Mouse (Mus musculus) lung, embryonic 15.5 days (tissue): ENCODE data around the gene Fam78b. TPM values are rescaled to one million over a fixed set of nuclear protein-coding genes. Genes with fewer than 3 reads are reported as not detected.

Experiments
- ATAC-seq: fragments of 200-750 bp; cut with Nextera tagmentation; 2 replicates; pipeline ENCODE4 v1.8.0; 2017; ENCODE audit warnings: moderate number of reproducible peaks, borderline replicate concordance; ENCODE audit not compliant: low FRiP score, low TSS enrichment; ENCODE audit errors: extremely low read depth
- H3K27ac ChIP-seq: fragments of 300-500 bp; sonication (generic); 2 replicates; pipeline ENCODE4 v1.5.1; 2015; ENCODE audit warnings: moderate library complexity, mild to moderate bottlenecking, inconsistent platforms
- H3K27me3 ChIP-seq: fragments of 300-500 bp; sonication (generic); 2 replicates; pipeline ENCODE4 v1.6.1; 2015; ENCODE audit warnings: inconsistent platforms
- H3K36me3 ChIP-seq: fragments of 300-500 bp; sonication (generic); 2 replicates; pipeline ENCODE4 v1.6.1; 2015; ENCODE audit warnings: inconsistent platforms
- H3K4me1 ChIP-seq: fragments of 300-500 bp; sonication (generic); 2 replicates; pipeline ENCODE4 v1.6.1; 2015; ENCODE audit warnings: inconsistent platforms
- H3K4me2 ChIP-seq: fragments of 300-500 bp; sonication (generic); 2 replicates; pipeline ENCODE4 v1.6.1; 2015; ENCODE audit warnings: inconsistent platforms, mild to moderate bottlenecking, moderate library complexity
- H3K4me3 ChIP-seq: fragments of 300-500 bp; sonication (generic); 2 replicates; pipeline ENCODE4 v1.5.1; 2015; ENCODE audit warnings: mild to moderate bottlenecking, inconsistent platforms
- H3K9ac ChIP-seq: fragments of 300-500 bp; sonication (generic); 2 replicates; pipeline ENCODE4 v1.6.1; 2015; ENCODE audit warnings: inconsistent platforms
- H3K9me3 ChIP-seq: fragments of 300-500 bp; sonication (generic); 2 replicates; pipeline ENCODE4 v1.6.1; 2016; ENCODE audit warnings: inconsistent platforms
- WGBS: fragments of 180-500 bp; shearing (Covaris S2); methylation state at CpG from one replicate; pipeline ENCODE4 v1.1.7; 2015; 5-methylcytosine and 5-hydroxymethylcytosine counted together
- polyA plus RNA-seq: library from polyadenylated mRNA; unstranded; fragments of >200 nt; fragmentation: Nextera tagmentation; extraction: Ambion mirVana; gene quantifications from 2 replicates; pipeline ENCODE4 v1.2.1, GENCODE M21; 2015

The Fam78b gene
- polyA plus RNA-seq, 1 experiment from 2014 or later = 0.55 TPM

DNA sequence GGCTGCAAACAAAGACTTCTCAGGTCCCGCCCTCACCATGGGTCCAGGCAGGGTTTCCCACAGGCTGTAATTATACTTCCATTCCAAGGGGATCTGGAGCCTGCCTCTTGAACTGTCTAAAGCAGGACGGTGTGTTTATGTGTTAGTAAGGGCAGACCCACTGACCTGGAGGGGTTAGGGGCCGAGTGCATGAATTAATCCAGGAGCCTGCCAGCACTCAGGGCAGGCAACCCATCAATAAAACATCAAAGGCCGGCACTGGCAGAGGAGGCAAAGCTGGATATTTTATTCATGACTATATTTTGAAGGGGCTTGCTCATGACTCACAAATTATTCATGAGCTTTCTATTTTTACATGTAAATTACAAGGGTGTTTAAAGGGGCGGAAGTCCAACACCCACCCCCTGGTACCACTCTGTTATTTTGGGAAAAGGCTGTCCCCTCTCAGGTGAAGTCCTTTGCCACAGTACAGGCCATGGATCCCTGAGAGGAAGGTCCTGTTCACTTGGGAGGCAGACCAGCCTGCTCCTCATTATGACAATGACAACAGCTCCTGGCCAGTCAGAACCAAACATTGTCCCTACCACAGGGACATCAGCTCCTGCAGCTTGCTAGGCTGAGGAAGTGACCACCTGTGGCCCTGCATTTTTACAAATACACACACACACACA, 103.9 kb downstream of the Fam78b start:
- Histone ChIP-seq H3K4me2 (no peak overlapping the region), H3K27me3 (no peaks in the 10 kb centered on the region), H3K4me3 (no peak overlapping the region), H3K4me1 (no peaks in the 10 kb centered on the region), H3K27ac (no peak overlapping the region), H3K9me3 (no peaks in the 10 kb centered on the region), H3K9ac (no peak overlapping the region), H3K36me3 (no peaks in the 10 kb centered on the region)
- WGBS = 38% methylated on average over 5 of the region's 5 CpGs
- no peak for ATAC-seq

DNA sequence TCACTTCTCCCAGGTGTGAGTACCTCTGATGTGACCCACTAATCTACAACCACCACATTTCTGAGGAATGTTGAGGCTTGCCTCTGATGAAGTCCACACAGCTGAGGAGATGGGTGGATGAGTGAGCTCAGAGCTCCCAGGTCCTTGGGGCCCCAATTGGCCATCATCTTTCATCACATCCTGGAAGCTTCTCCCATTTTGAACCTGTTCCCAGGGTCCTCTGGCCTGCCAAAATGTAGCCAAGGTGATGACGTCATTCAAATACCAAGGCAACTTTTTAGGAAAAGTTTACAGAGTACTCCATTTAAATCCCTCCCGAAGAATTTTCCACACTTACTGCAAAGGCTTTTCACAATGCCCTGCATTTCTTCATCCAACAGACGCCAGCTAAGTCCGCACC, 104.7 kb downstream of the Fam78b start:
- ATAC-seq = no peak
- Histone ChIP-seq H3K4me2 (no peak overlapping the region), H3K4me1 (no peaks in the 10 kb centered on the region), H3K4me3 (no peak overlapping the region), H3K9me3 (no peaks in the 10 kb centered on the region), H3K27ac (no peak overlapping the region), H3K27me3 (no peaks in the 10 kb centered on the region), H3K9ac (no peak overlapping the region), H3K36me3 (no peaks in the 10 kb centered on the region)
- 71% methylated on average over 4 of the region's 4 CpGs for WGBS

DNA sequence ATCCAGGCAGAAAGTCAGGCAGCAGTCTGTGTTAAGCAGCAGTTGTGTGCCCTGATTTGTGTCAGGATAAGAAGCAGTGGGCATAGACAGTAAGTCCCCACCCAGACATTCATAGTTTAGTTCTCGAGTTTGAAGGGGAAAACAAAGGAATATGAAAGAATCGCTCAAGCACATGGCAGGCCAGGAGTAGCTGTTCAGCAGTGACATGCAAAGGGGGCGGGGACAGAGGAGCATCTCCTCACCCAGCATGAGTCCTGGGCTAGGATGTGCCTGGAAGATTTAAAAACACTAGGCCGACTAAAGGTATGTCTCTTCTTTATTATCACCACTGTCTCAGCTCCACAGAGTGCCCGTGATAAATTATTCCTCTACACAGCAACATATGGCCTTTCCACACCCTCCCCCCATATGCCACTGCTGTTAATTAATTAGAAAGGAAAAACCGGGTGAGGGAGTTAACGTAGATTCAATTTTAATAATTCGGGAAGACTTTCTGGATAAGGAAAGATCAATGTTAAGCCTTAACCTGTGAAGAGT, 107.8 kb downstream of the Fam78b start:
- no peaks in the 10 kb centered on the region for H3K36me3 ChIP-seq
- H3K9me3 ChIP-seq = no peaks in the 10 kb centered on the region
- no peak overlapping the region for H3K4me3 ChIP-seq
- H3K27me3 ChIP-seq = no peaks in the 10 kb centered on the region
- ATAC-seq = no peak
- 77% methylated on average over 8 of the region's 8 CpGs for WGBS
- H3K27ac ChIP-seq = no peak overlapping the region
- no peak overlapping the region for H3K4me2 ChIP-seq
- no peaks in the 10 kb centered on the region for H3K4me1 ChIP-seq
- no peak overlapping the region for H3K9ac ChIP-seq

DNA sequence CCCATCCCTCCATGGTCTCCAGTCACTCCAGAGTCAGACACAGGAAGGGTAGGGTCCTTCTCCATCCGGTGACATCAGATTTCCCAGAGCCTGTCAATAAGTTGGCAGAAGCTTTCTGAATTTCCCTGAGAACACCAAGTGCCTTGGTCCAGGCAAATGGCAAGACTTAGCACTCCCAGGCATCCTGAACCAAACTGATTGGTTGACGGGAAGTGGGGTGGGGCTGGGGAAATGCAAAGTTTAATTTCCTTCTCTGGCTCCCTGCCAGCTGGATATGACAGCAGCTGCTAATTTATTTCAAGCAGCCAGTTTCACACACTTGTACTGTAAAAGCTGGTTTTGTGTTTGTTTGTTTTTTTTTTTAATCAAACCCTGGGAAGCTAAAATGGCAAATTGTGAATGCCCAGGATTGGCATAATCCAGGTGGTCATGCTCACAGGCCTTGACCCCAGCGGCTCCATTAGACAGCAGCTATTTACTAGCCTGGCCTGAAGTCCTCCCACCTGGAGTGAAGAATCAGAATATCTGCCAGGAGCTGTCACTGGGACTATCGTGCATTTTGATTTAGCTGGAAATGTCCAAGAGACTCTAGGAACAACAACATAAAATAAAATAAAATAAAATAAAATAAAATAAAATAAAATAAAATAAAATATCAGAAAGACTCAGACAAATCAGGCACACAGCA, 113.3 kb downstream of the Fam78b start:
- Histone ChIP-seq H3K36me3 (no peaks in the 10 kb centered on the region), H3K4me1 (no peaks in the 10 kb centered on the region), H3K9me3 (no peaks in the 10 kb centered on the region), H3K4me3 (no peak overlapping the region), H3K27me3 (no peaks in the 10 kb centered on the region), H3K27ac (no peak overlapping the region), H3K9ac (no peak overlapping the region), H3K4me2 (no peak overlapping the region)
- no peak for ATAC-seq
- WGBS = 41% methylated on average over 4 of the region's 4 CpGs

DNA sequence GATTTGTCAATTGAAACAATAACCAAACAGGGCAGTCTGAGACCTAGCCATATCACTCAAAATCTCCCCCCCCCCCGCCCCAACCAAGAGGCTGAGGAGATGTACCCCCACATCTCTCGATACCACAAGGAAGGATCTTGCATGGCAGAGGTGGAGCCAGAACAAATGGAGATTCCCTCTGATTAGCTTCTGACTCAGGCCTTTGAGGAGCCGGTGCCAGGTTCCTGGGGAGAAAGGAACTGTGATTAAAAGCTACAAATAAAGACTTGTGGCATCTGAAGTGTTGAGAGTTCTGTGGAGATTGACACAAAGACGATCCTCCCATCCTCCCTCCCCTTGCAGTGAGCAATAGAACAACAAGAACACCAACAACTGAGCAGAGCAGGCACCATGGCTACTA, 113.9 kb downstream of the Fam78b start:
- no peaks in the 10 kb centered on the region for H3K36me3 ChIP-seq
- WGBS = 10% methylated on average over 4 of the region's 4 CpGs
- H3K9me3 ChIP-seq = no peaks in the 10 kb centered on the region
- no peak overlapping the region for H3K27ac ChIP-seq
- no peak overlapping the region for H3K9ac ChIP-seq
- ATAC-seq = no peak
- no peak overlapping the region for H3K4me3 ChIP-seq
- no peaks in the 10 kb centered on the region for H3K4me1 ChIP-seq
- H3K27me3 ChIP-seq = no peaks in the 10 kb centered on the region
- H3K4me2 ChIP-seq = no peak overlapping the region

DNA sequence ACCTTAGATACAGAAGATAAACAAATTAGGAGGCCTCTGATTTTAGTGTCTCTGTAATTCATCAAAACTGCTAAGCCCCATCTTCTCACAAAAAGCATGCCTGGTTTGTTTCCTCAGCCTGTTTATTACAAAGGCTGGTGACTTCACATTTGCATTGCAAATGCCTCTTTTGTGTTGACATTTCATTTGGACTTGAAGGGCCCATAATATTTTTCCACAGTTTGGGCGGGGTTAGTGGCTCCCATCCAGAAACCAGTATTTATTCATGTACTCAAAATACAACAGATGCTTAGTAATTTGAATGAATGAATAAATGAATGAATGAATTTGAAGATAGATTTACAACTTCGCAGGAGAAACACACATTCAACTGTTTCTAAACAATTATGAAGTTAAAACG, 115.5 kb downstream of the Fam78b start:
- Histone ChIP-seq H3K27ac (no peak overlapping the region), H3K9me3 (no peaks in the 10 kb centered on the region), H3K36me3 (no peaks in the 10 kb centered on the region), H3K4me1 (no peaks in the 10 kb centered on the region), H3K9ac (no peak overlapping the region), H3K4me3 (no peak overlapping the region), H3K4me2 (no peak overlapping the region), H3K27me3 (no peaks in the 10 kb centered on the region)
- ATAC-seq = no peak
- WGBS = 56% methylated on average over 3 of the region's 3 CpGs

DNA sequence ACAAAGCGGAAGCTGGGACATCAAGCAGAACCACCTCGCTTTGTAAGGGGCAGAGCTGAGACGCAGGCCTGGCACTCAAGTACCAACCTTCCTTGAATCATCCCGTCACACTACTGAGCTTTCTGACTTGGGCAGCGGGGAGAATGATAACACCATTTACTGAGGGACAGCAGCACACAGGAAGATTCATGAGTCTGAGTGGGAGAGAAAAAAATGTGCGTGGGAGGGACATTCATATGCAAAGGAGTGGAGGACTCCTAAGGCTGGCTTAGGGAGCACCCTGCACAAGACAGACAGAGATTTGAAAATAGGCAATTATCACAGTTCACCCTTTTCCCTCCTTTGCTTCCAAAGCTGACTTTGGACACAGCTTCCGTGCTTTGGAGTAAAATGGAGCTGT, 117.8 kb downstream of the Fam78b start:
- Histone ChIP-seq H3K4me2 (no peak overlapping the region), H3K36me3 (no peaks in the 10 kb centered on the region), H3K4me3 (no peak overlapping the region), H3K27ac (no peak overlapping the region), H3K27me3 (no peaks in the 10 kb centered on the region), H3K4me1 (no peaks in the 10 kb centered on the region), H3K9ac (no peak overlapping the region), H3K9me3 (no peaks in the 10 kb centered on the region)
- no peak for ATAC-seq
- WGBS = 68% methylated on average over 7 of the region's 7 CpGs

DNA sequence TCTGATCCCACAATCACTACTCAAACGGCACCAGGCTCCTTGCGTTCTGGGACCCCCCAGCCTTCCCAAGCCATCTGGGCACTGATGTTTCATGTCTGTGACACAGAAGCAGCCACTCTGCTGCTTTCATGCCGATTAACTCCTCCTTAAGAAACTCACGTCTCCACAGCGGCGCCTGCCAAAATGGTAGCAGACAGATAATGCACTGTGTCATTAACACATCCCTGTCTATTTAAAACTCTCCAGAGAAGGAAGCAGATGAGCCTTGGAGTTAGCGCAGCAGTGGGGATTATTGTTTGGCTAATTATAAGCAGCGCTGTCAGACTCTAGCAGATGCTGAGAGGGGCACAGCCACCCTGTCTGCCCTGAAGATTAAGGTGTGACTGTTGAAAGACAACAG, 118.2 kb downstream of the Fam78b start:
- WGBS = 63% methylated on average over 8 of the region's 8 CpGs
- no peak overlapping the region for H3K27ac ChIP-seq
- H3K36me3 ChIP-seq = no peaks in the 10 kb centered on the region
- H3K27me3 ChIP-seq = no peaks in the 10 kb centered on the region
- H3K4me3 ChIP-seq = no peak overlapping the region
- no peak for ATAC-seq
- H3K4me1 ChIP-seq = no peaks in the 10 kb centered on the region
- H3K9me3 ChIP-seq = no peaks in the 10 kb centered on the region
- no peak overlapping the region for H3K9ac ChIP-seq
- H3K4me2 ChIP-seq = no peak overlapping the region

DNA sequence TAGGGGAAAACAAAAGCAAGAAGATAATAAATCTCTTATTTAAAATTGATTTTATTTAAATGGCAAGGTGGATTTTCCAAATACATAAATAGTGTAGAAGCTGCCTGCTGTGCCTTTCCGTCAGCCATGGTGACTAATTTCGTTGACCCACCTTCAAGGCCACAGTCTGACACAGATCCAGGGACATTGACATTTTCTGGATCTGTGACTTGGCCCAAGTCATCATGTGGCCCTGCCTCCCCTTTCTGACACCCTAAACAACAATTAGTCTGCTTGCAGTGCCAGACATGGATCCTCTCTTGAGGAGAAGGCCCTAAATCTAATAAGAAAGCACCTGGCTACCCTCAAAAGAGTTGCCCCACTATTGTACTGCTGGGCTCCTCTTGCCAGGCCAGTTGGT, 121.2 kb downstream of the Fam78b start:
- Histone ChIP-seq H3K4me2 (no peak overlapping the region), H3K9me3 (no peaks in the 10 kb centered on the region), H3K27ac (no peak overlapping the region), H3K4me3 (no peak overlapping the region), H3K4me1 (no peaks in the 10 kb centered on the region), H3K27me3 (no peaks in the 10 kb centered on the region), H3K9ac (no peak overlapping the region), H3K36me3 (no peaks in the 10 kb centered on the region)
- no peak for ATAC-seq
- WGBS = 83% methylated on average over 2 of the region's 2 CpGs

DNA sequence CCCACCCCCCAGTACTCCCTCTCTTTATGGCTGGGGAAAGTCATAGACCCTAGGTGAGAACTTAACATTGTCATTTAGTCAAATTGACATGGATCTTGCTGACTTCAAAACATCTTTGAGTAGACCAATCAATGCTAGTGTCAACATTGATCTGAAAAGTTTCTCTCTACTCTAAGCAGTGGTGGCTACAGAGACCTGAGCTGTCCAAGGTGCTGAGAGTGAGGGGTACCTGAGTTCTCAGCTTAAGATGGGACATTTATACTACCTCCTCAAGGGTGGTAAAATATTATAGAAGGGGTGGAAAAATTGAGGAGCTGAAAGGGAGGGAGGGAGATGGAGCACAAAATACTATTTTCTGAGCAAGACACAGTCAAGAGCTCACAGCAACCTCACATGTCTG, 122.3 kb downstream of the Fam78b start:
- H3K4me3 ChIP-seq = no peak overlapping the region
- H3K4me2 ChIP-seq = no peak overlapping the region
- H3K4me1 ChIP-seq = no peaks in the 10 kb centered on the region
- no peaks in the 10 kb centered on the region for H3K36me3 ChIP-seq
- no peak overlapping the region for H3K27ac ChIP-seq
- H3K27me3 ChIP-seq = no peaks in the 10 kb centered on the region
- no peak for ATAC-seq
- H3K9me3 ChIP-seq = no peaks in the 10 kb centered on the region
- H3K9ac ChIP-seq = no peak overlapping the region

DNA sequence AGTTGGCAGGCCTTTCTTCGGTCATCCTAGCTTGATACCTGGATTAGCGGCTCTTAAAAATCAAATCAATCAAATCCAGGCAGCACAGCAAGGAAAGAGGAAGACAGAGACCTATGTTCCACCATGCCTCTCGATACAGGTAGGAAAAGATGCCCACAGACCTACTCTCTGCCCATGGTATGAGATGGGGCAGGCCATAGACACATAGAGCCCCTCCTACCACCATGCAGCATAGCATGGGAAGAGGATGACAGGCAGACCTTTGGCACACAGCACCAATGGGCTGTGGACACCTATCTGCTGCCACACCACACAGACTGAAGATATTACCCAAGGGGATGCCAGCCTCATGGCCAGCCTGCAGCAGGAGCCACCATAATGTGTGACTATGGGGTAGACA, 124.7 kb downstream of the Fam78b start:
- no peak overlapping the region for H3K27ac ChIP-seq
- no peaks in the 10 kb centered on the region for H3K4me1 ChIP-seq
- H3K4me3 ChIP-seq = no peak overlapping the region
- H3K27me3 ChIP-seq = no peaks in the 10 kb centered on the region
- no peak overlapping the region for H3K9ac ChIP-seq
- no peak overlapping the region for H3K4me2 ChIP-seq
- no peak for ATAC-seq
- no peaks in the 10 kb centered on the region for H3K9me3 ChIP-seq
- no peaks in the 10 kb centered on the region for H3K36me3 ChIP-seq
- 58% methylated on average over 3 of the region's 3 CpGs for WGBS

DNA sequence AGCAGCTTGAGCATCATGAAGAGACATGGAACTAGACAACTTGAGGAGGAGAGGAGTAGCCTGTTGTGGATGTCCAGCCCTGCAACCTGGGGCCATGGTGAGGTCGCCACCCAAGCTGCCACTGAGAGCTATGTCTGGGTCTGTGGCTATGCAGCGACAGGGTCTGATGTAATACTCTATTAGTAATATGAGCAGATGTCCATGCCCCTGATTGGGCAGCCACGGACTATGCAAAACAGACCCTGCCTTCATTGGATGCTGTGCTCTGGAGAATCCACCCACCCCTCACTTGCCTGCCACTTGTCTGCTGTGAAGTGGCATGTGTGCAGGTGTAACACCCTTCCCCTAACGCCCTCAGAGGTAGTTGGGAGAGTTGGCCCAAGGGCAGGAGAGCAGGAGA, 125.1 kb downstream of the Fam78b start:
- H3K27ac ChIP-seq = no peak overlapping the region
- no peaks in the 10 kb centered on the region for H3K9me3 ChIP-seq
- H3K4me3 ChIP-seq = no peak overlapping the region
- no peak overlapping the region for H3K4me2 ChIP-seq
- no peak; the same call in 1 of the 2 replicates for ATAC-seq
- H3K9ac ChIP-seq = no peak overlapping the region
- no peaks in the 10 kb centered on the region for H3K27me3 ChIP-seq
- no peaks in the 10 kb centered on the region for H3K36me3 ChIP-seq
- WGBS = 54% methylated on average over 4 of the region's 4 CpGs
- H3K4me1 ChIP-seq = no peaks in the 10 kb centered on the region
